ENCODE assay signal across 12 mouse cellular contexts in genomic region chr13:40757995-40758394, GRCm38 (mm10). TPM values are rescaled to one million over a fixed set of nuclear protein-coding genes. Genes with fewer than 3 reads are reported as not detected.
DNase-seq lines count a peak whose midpoint lies in the region; ATAC-seq and TF ChIP-seq lines count a peak whose summit lies in the region.
"Had no signal": no experiment of that assay in that cellular context is flagged by ENCODE, and none has a peak within 500 bp of the region (broad histone marks: within the 10 kb centered on the region; RNA-seq: fewer than 3 reads in every experiment).

No protein-coding gene starts in this region.

- peak; percentile 91 for TF ChIP-seq CTCF in layer of hippocampus, adult 2 months (conservative IDR thresholded peaks at IDR 0.05)

- no peak overlapping the region for H3K27ac ChIP-seq in layer of hippocampus, adult 2 months
- H3K27ac ChIP-seq: limb, embryonic 15.5 days; midbrain, embryonic 13.5 days had no signal

- ATAC-seq in megakaryocyte-erythroid progenitor cell, adult 5-6 weeks (replicated peaks; ENCODE audit: low FRiP score, low TSS enrichment, poor library complexity, severe bottlenecking), result no peak
- ATAC-seq: midbrain, embryonic 13.5 days had no signal

- H3K4me3 ChIP-seq in layer of hippocampus, adult 2 months, result no peak overlapping the region
- H3K4me3 ChIP-seq: limb, embryonic 15.5 days; midbrain, embryonic 13.5 days had no signal

- peak; percentile 37 for DNase-seq in cerebellum, adult 9-10 months
- no peak for DNase-seq in cerebellum, postnatal 25 days
- peak; percentile 33 to 51 for DNase-seq in layer of hippocampus, adult 2 months (ENCODE audit: low spot score in 2 of 2)
- DNase-seq in layer of hippocampus, adult 8-10 months (ENCODE audit: low spot score in 2 of 2), result no peak
- peak; percentile 43 for DNase-seq in A20 (ENCODE audit: low read depth, low spot score)
- DNase-seq in embryo, embryonic 10 days (ENCODE audit: low spot score), result peak; percentile 55
- DNase-seq in adrenal gland, adult 8-10 months, result no peak
- DNase-seq: heart, postnatal 10 days; kidney, postnatal 25 days had no signal

RNA-seq across cellular contexts. Expression of gene Tfap2a, which starts 19.8 kb away (rescaled TPM):
- total RNA-seq in layer of hippocampus, adult 2 months (2021), result under 1 TPM; 0.23 to 0.47 TPM
- total RNA-seq in layer of hippocampus, adult 8-10 months (2022), result under 1 TPM; 0.27 to 0.45 (median 0.30) TPM
- under 1 TPM; 0.14 to 0.41 (median 0.26) TPM for total RNA-seq in adrenal gland, adult 8-10 months (2022)
- total RNA-seq in megakaryocyte-erythroid progenitor cell, adult 5-6 weeks (2014; fragmentation: Nextera tagmentation), result not detected in 2 replicates
- not detected in 2 replicates for total RNA-seq in megakaryocyte-erythroid progenitor cell, adult 5-6 weeks (2017)

Comparison
In these comparisons a context has a peak if more than half of its experiments do, and no peak if none do; other contexts are left out.
1. DNase-seq: peak in cerebellum, adult 9-10 months (single experiment), layer of hippocampus, adult 2 months (2 of 2), A20 (single experiment) and embryo, embryonic 10 days (single experiment); none in cerebellum, postnatal 25 days (0 of 2), layer of hippocampus, adult 8-10 months (0 of 2) and adrenal gland, adult 8-10 months (single experiment).